Comparison of ENCODE assay signal across 34 mouse cellular contexts in genomic region chr19:11266052-11266845, GRCm38 (mm10). TPM values are rescaled to one million over a fixed set of nuclear protein-coding genes. Genes with fewer than 3 reads are reported as not detected.
A peak's percentile ranks its signal among the peaks of the same experiment; 100 is the strongest.
DNase-seq lines count a peak whose midpoint lies in the region; ATAC-seq lines count a peak whose summit lies in the region.
"Had no signal": no experiment of that assay in that cellular context is flagged by ENCODE, and none has a peak within 500 bp of the region (broad histone marks: within the 10 kb centered on the region; RNA-seq: fewer than 3 reads in every experiment).

Gene Ms4a1 (minus strand): TSS chr19:11266241.

- ATAC-seq in CD4-positive, CD25-positive, alpha-beta regulatory T cell, adult 4 months = no peak
- ATAC-seq in kidney, embryonic 14.5 days (ENCODE audit: low FRiP score, low TSS enrichment) = no peak
- ATAC-seq: activated CD4-positive, CD25-positive, alpha-beta regulatory T cell, adult 4 months; forebrain, embryonic 13.5 days; hindbrain, embryonic 16.5 days; intestine, embryonic 15.5 days had no signal

- no peak within 1 kb of the TSS for H3K27ac ChIP-seq in kidney, embryonic 14.5 days (ENCODE audit: low read depth, low read length)
- H3K27ac ChIP-seq: embryonic facial prominence, embryonic 13.5 days; forebrain, embryonic 13.5 days; gastrocnemius, adult 2 months; hindbrain, embryonic 10.5 days; intestine, embryonic 15.5 days; kidney, embryonic 15.5 days; left cerebral cortex, adult 2 months; limb, embryonic 15.5 days; neural tube, embryonic 12.5 days had no signal

- H3K9ac ChIP-seq in kidney, embryonic 14.5 days (ENCODE audit: low read depth, low read length) = no peak within 1 kb of the TSS
- H3K9ac ChIP-seq: embryonic facial prominence, embryonic 13.5 days; forebrain, embryonic 13.5 days; intestine, embryonic 15.5 days; kidney, embryonic 15.5 days; limb, embryonic 15.5 days; lung, embryonic 14.5 days; neural tube, embryonic 12.5 days had no signal

- 84% methylated on average over 8 of the region's 8 CpGs for WGBS in kidney, embryonic 14.5 days

- H3K27me3 ChIP-seq in kidney, embryonic 14.5 days (ENCODE audit: control insufficient read depth, insufficient read depth, low read length) = no peaks in the 10 kb centered on the region
- H3K27me3 ChIP-seq: embryonic facial prominence, embryonic 13.5 days; forebrain, embryonic 13.5 days; intestine, embryonic 15.5 days; kidney, embryonic 15.5 days; limb, embryonic 15.5 days; megakaryocyte, embryonic 14.5 days; neural tube, embryonic 12.5 days had no signal

- no peaks in the 10 kb centered on the region for H3K9me3 ChIP-seq in kidney, embryonic 14.5 days (ENCODE audit: control insufficient read depth, low read length)
- H3K9me3 ChIP-seq: embryonic facial prominence, embryonic 13.5 days; forebrain, embryonic 13.5 days; hindbrain, embryonic 10.5 days; intestine, embryonic 15.5 days; kidney, embryonic 15.5 days; limb, embryonic 15.5 days; megakaryocyte, embryonic 14.5 days; neural tube, embryonic 12.5 days had no signal

- no peak within 1 kb of the TSS for H3K4me2 ChIP-seq in kidney, embryonic 14.5 days (replicated peaks; ENCODE audit: low read depth, low read length)
- H3K4me2 ChIP-seq: embryonic facial prominence, embryonic 13.5 days; forebrain, embryonic 13.5 days; heart, embryonic 11.5 days; intestine, embryonic 15.5 days; kidney, embryonic 15.5 days; limb, embryonic 15.5 days; lung, embryonic 14.5 days; neural tube, embryonic 12.5 days had no signal

- H3K4me3 ChIP-seq in kidney, embryonic 14.5 days (ENCODE audit: low read length) = no peak within 1 kb of the TSS
- H3K4me3 ChIP-seq: embryonic facial prominence, embryonic 13.5 days; erythroblast, embryonic 14.5 days; forebrain, embryonic 13.5 days; gastrocnemius, adult 2 months; hindbrain, embryonic 10.5 days; intestine, embryonic 15.5 days; kidney, embryonic 15.5 days; left cerebral cortex, adult 2 months; limb, embryonic 15.5 days; megakaryocyte, embryonic 14.5 days; neural tube, embryonic 12.5 days had no signal

- H3K4me1 ChIP-seq in kidney, embryonic 14.5 days (ENCODE audit: control insufficient read depth, insufficient read depth, low read length) = no peaks in the 10 kb centered on the region
- H3K4me1 ChIP-seq: embryonic facial prominence, embryonic 13.5 days; forebrain, embryonic 13.5 days; hindbrain, embryonic 10.5 days; intestine, embryonic 15.5 days; kidney, embryonic 15.5 days; limb, embryonic 15.5 days; megakaryocyte, embryonic 14.5 days; neural tube, embryonic 12.5 days had no signal

- no peaks in the 10 kb centered on the region for H3K36me3 ChIP-seq in kidney, embryonic 14.5 days (ENCODE audit: control insufficient read depth, insufficient read depth, low read length)
- H3K36me3 ChIP-seq: embryonic facial prominence, embryonic 13.5 days; hindbrain, embryonic 10.5 days; intestine, embryonic 15.5 days; kidney, embryonic 15.5 days; limb, embryonic 15.5 days; neural tube, embryonic 12.5 days had no signal

- peak; percentile 1 for DNase-seq in CD4-positive, CD25-positive, alpha-beta regulatory T cell, adult 2 months (ENCODE audit: low read depth, low spot score)
- peak; percentile 42 for DNase-seq in lung, postnatal 25 days (ENCODE audit: low spot score)
- DNase-seq in lung, postnatal 4 days = no peak
- DNase-seq in skeletal muscle tissue, adult 2 months (ENCODE audit: low read depth, low spot score) = peak; percentile 10
- peak; percentile 30 to 61 for DNase-seq in spleen, postnatal 4 days (ENCODE audit: low spot score in 2 of 2)
- no peak for DNase-seq in gastrocnemius, adult 8-10 months (ENCODE audit: low spot score in 2 of 2)
- DNase-seq: adrenal gland, adult 8-10 months; cerebellum, adult 2 months; cerebellum, postnatal 25 days; embryo, embryonic 11 days; gastrocnemius, adult 2 months; left cerebral cortex, postnatal 4 days; lung, embryonic 14.5 days; midbrain, embryonic 14.5 days; right cerebral cortex, postnatal 4 days; thymus, postnatal 36 days had no signal

RNA-seq across cellular contexts. Expression of gene Ms4a1, which starts in this region (rescaled TPM):
- polyA plus RNA-seq in CD4-positive, CD25-positive, alpha-beta regulatory T cell, adult 4 months (2017; shearing (Covaris generic)) = 10 to 100 TPM in 1 of 2 experiments, under 1 TPM in 1; 0.12 to 21.1 TPM
- not detected for total RNA-seq in gastrocnemius, adult 8-10 months (2022)
- polyA plus RNA-seq in kidney, embryonic 14.5 days (2014; fragmentation: Nextera tagmentation; extraction: Ambion mirVana) = not detected in 2 replicates
- total RNA-seq: gastrocnemius, adult 2 months; granulocyte monocyte progenitor cell, adult 5-6 weeks; left cerebral cortex, adult 2 months; MEL had no signal
- polyA plus RNA-seq: embryonic facial prominence, embryonic 13.5 days; erythroblast, embryonic 14.5 days; forebrain, embryonic 13.5 days; heart, embryonic 11.5 days; hindbrain, embryonic 10.5 days; hindbrain, embryonic 16.5 days; intestine, embryonic 15.5 days; kidney, embryonic 15.5 days; limb, embryonic 15.5 days; lung, embryonic 14.5 days; midbrain, embryonic 14.5 days; neural tube, embryonic 12.5 days; stomach, embryonic 16.5 days had no signal

Comparison
In these comparisons a context has a peak if more than half of its experiments do, and no peak if none do; other contexts are left out.
1. DNase-seq: peak in CD4-positive, CD25-positive, alpha-beta regulatory T cell, adult 2 months (single experiment), lung, postnatal 25 days (single experiment), skeletal muscle tissue, adult 2 months (single experiment) and spleen, postnatal 4 days (2 of 2); none in lung, postnatal 4 days (0 of 2) and gastrocnemius, adult 8-10 months (0 of 2).